Mouse (Mus musculus) myocyte (in vitro differentiated cells): ENCODE data around the gene Rad51b. TPM values are rescaled to one million over a fixed set of nuclear protein-coding genes. Genes with fewer than 3 reads are reported as not detected.

ENCODE experiments used
- H3K27me3 ChIP-seq: one replicate; pipeline ENCODE4 v1.6.1; 2011; ENCODE audit not compliant: control insufficient read depth, insufficient read depth, insufficient read length
- H3K36me3 ChIP-seq: one replicate; pipeline ENCODE4 v1.6.1; 2011; ENCODE audit not compliant: control insufficient read depth, insufficient read depth
- H3K4me2 ChIP-seq: one replicate; pipeline ENCODE4 v1.6.1; 2011; ENCODE audit warnings: low read depth, control low read depth
- H3K4me3 ChIP-seq: one replicate; pipeline ENCODE4 v1.5.1; 2011; ENCODE audit warnings: mild to moderate bottlenecking, control low read depth, moderate library complexity
- H3K79me2 ChIP-seq: one replicate; pipeline ENCODE4 v1.6.1; 2011; ENCODE audit not compliant: control insufficient read depth, insufficient read depth
- H3ac ChIP-seq: one replicate; pipeline ENCODE4 v1.6.1; 2011; ENCODE audit not compliant: control insufficient read depth, insufficient read length
- CEBPB ChIP-seq: IDR thresholded peaks from 2 replicates; pipeline ENCODE4 v1.6.1; 2011; ENCODE audit warnings: mild to moderate bottlenecking, moderate library complexity; ENCODE audit not compliant: poor library complexity, insufficient read depth, severe bottlenecking
- E2F4 ChIP-seq: IDR thresholded peaks from one replicate; pipeline ENCODE4 v1.6.1; 2011; ENCODE audit warnings: mild to moderate bottlenecking, control low read depth, moderate library complexity; ENCODE audit not compliant: insufficient read depth
- MAX ChIP-seq: IDR thresholded peaks from one replicate; pipeline ENCODE4 v1.6.1; 2011; ENCODE audit warnings: low read depth, mild to moderate bottlenecking, control low read depth
- MYOD1 ChIP-seq, 3 experiments: IDR thresholded peaks; one replicate each; pipeline ENCODE4 v1.6.1; 2011; ENCODE audit warnings: control low read depth in 2 of 3, low read depth in 2 of 3, mild to moderate bottlenecking in 2 of 3, moderate library complexity in 1 of 3; ENCODE audit not compliant: insufficient read length in 2 of 3, control insufficient read depth in 1 of 3
- MYOG ChIP-seq, 3 experiments: IDR thresholded peaks; one replicate each; pipeline ENCODE4 v1.6.1; 2011; ENCODE audit warnings: control low read depth in 2 of 3, low read depth in 2 of 3, mild to moderate bottlenecking in 2 of 3; ENCODE audit not compliant: insufficient read length in 2 of 3, control insufficient read depth in 1 of 3, insufficient read depth in 1 of 3
- POLR2A ChIP-seq: IDR thresholded peaks from one replicate; pipeline ENCODE4 v1.6.1; 2011; ENCODE audit warnings: low read depth, mild to moderate bottlenecking, control low read depth, moderate library complexity; ENCODE audit not compliant: insufficient read length
- POLR2AphosphoS2 ChIP-seq: IDR thresholded peaks from one replicate; pipeline ENCODE4 v1.6.1; 2011; ENCODE audit warnings: low read depth, control low read depth; ENCODE audit not compliant: insufficient read length
- REST ChIP-seq: IDR thresholded peaks from one replicate; pipeline ENCODE4 v1.6.1; 2011; ENCODE audit warnings: mild to moderate bottlenecking, control low read depth, moderate library complexity; ENCODE audit not compliant: insufficient read depth, insufficient read length
- SRF ChIP-seq: IDR thresholded peaks from one replicate; pipeline ENCODE4 v1.6.1; 2011; ENCODE audit warnings: low read depth; ENCODE audit not compliant: control insufficient read depth, insufficient read length
- TCF12 ChIP-seq: IDR thresholded peaks from one replicate; pipeline ENCODE4 v1.6.1; 2011; ENCODE audit warnings: mild to moderate bottlenecking, control low read depth; ENCODE audit not compliant: poor library complexity, insufficient read depth, severe bottlenecking
- TCF3 ChIP-seq: IDR thresholded peaks from one replicate; pipeline ENCODE4 v1.6.1; 2011; ENCODE audit warnings: low read depth, control low read depth; ENCODE audit not compliant: insufficient read length
- USF1 ChIP-seq: IDR thresholded peaks from one replicate; pipeline ENCODE4 v1.6.1; 2011; ENCODE audit warnings: low read depth, mild to moderate bottlenecking, control low read depth, moderate library complexity
- polyA plus RNA-seq: library from polyadenylated mRNA; unstranded; fragments of >200 nt; fragmentation: generic; extraction: Trizol; gene quantifications from one replicate; pipeline ENCODE4 v1.2.1, GENCODE M21; 2012; ENCODE audit warnings: missing spikeins

The Rad51b gene
- polyA plus RNA-seq, 1 experiment, result 1.8 TPM

GRCm38 (mm10) chr12:79535532-79536437, 238.7 kb downstream of the Rad51b start:
- TF ChIP-seq MYOG (IDR thresholded peaks at IDR 0.05; ENCODE audit: control insufficient read depth in 1 of 3, insufficient read depth in 1 of 3, insufficient read length in 2 of 3, low read depth in 2 of 3), result no peak
- no peak for TF ChIP-seq MAX
- no peak for TF ChIP-seq REST
- no peak for TF ChIP-seq E2F4
- TF ChIP-seq USF1, result no peak
- no peak for TF ChIP-seq POLR2AphosphoS2
- TF ChIP-seq TCF12, result no peak
- no peak for TF ChIP-seq CEBPB
- no peak for TF ChIP-seq MYOD1 (IDR thresholded peaks at IDR 0.05; ENCODE audit: control insufficient read depth in 1 of 3, insufficient read length in 2 of 3, low read depth in 2 of 3)
- TF ChIP-seq SRF, result no peak
- TF ChIP-seq POLR2A, result no peak
- no peak for TF ChIP-seq TCF3
- Histone ChIP-seq H3K36me3 (no peaks in the 10 kb centered on the region), H3K4me3 (no peak overlapping the region), H3K4me2 (no peak overlapping the region), H3K79me2 (no peaks in the 10 kb centered on the region), H3ac (no peak overlapping the region), H3K27me3 (no peaks in the 10 kb centered on the region)

GRCm38 (mm10) chr12:79540176-79540575, 243.1 kb downstream of the Rad51b start:
- Histone ChIP-seq H3K79me2 (no peaks in the 10 kb centered on the region), H3K27me3 (no peaks in the 10 kb centered on the region), H3K4me3 (no peak overlapping the region), H3ac (no peak overlapping the region), H3K36me3 (no peaks in the 10 kb centered on the region), H3K4me2 (no peak overlapping the region)
- no peak for TF ChIP-seq POLR2AphosphoS2
- TF ChIP-seq CEBPB, result no peak
- TF ChIP-seq TCF3, result no peak
- TF ChIP-seq REST, result no peak
- no peak for TF ChIP-seq TCF12
- TF ChIP-seq MAX, result no peak
- no peak for TF ChIP-seq MYOG (IDR thresholded peaks at IDR 0.05; ENCODE audit: control insufficient read depth in 1 of 3, insufficient read depth in 1 of 3, insufficient read length in 2 of 3, low read depth in 2 of 3)
- no peak for TF ChIP-seq MYOD1 (IDR thresholded peaks at IDR 0.05; ENCODE audit: control insufficient read depth in 1 of 3, insufficient read length in 2 of 3, low read depth in 2 of 3)
- no peak for TF ChIP-seq USF1
- TF ChIP-seq E2F4, result no peak
- TF ChIP-seq POLR2A, result no peak
- no peak for TF ChIP-seq SRF

- H3K4me2 ChIP-seq, result no peak overlapping the region
- no peaks in the 10 kb centered on the region for H3K79me2 ChIP-seq
- H3K27me3 ChIP-seq, result no peaks in the 10 kb centered on the region
- H3K36me3 ChIP-seq, result no peaks in the 10 kb centered on the region
- TF ChIP-seq POLR2A, result no peak
- no peak for TF ChIP-seq SRF
- TF ChIP-seq TCF3, result no peak
- no peak for TF ChIP-seq CEBPB
- no peak for TF ChIP-seq POLR2AphosphoS2
- TF ChIP-seq USF1, result no peak
- TF ChIP-seq TCF12, result no peak
- H3ac ChIP-seq, result no peak overlapping the region
- no peak overlapping the region for H3K4me3 ChIP-seq
Observed at GRCm38 (mm10) chr12:79541581-79541980, 244.5 kb downstream of the Rad51b start.

GRCm38 (mm10) chr12:79545063-79545462, 248.0 kb downstream of the Rad51b start:
- no peaks in the 10 kb centered on the region for H3K79me2 ChIP-seq
- TF ChIP-seq USF1 (peak; percentile 52), E2F4 (no peak)
- no peaks in the 10 kb centered on the region for H3K27me3 ChIP-seq
- H3ac ChIP-seq, result no peak overlapping the region
- H3K4me2 ChIP-seq, result no peak overlapping the region
- no peak overlapping the region for H3K4me3 ChIP-seq
- H3K36me3 ChIP-seq, result no peaks in the 10 kb centered on the region

DNA sequence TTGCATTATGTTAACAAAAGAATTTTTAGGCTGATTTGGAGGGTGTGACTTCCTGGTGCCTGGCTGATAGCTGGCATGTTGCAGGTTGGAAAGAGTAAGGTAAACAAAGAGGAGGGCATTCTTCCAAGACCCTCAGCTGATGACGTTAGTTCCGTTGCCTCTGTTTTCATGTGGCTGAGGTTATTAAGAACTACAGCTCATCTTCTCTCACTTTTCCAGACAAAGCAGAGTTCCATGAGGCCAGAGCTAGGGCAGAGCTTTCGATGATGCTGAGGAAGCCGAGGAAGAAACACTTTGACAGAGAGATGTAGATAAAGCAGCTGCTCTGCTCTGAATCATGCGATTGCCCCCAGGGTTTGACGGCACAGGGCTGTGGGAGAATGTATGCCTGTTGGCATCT, 250.5 kb downstream of the Rad51b start:
- no peaks in the 10 kb centered on the region for H3K36me3 ChIP-seq
- no peaks in the 10 kb centered on the region for H3K27me3 ChIP-seq
- TF ChIP-seq E2F4, result no peak
- no peak for TF ChIP-seq USF1
- no peak for TF ChIP-seq REST
- no peak for TF ChIP-seq MYOG (IDR thresholded peaks at IDR 0.05; ENCODE audit: control insufficient read depth in 1 of 3, insufficient read depth in 1 of 3, insufficient read length in 2 of 3, low read depth in 2 of 3)
- no peak for TF ChIP-seq SRF
- TF ChIP-seq MAX, result no peak
- no peak for TF ChIP-seq MYOD1 (IDR thresholded peaks at IDR 0.05; ENCODE audit: control insufficient read depth in 1 of 3, insufficient read length in 2 of 3, low read depth in 2 of 3)
- TF ChIP-seq POLR2AphosphoS2, result no peak
- TF ChIP-seq TCF3, result no peak
- TF ChIP-seq TCF12, result no peak
- no peak for TF ChIP-seq POLR2A
- no peak overlapping the region for H3ac ChIP-seq
- H3K4me2 ChIP-seq, result no peak overlapping the region
- H3K79me2 ChIP-seq, result no peaks in the 10 kb centered on the region
- no peak overlapping the region for H3K4me3 ChIP-seq
